Mouse (Mus musculus) hindbrain, embryonic 11.5 days (tissue): ENCODE results near the gene Pabpc1l. TPM values are rescaled to one million over a fixed set of nuclear protein-coding genes. Genes with fewer than 3 reads are reported as not detected.

Experiments used
- ATAC-seq: fragments of 200-750 bp; cut with Nextera tagmentation; 2 replicates; pipeline ENCODE4 v1.8.0; 2017; ENCODE audit warnings: mild to moderate bottlenecking, moderate TSS enrichment, moderate library complexity; ENCODE audit not compliant: low FRiP score
- DNase-seq: peaks from one replicate; pipeline ENCODE4 v3.0.0-alpha.2; 2015; ENCODE audit warnings: low spot score
- H3K27ac ChIP-seq: fragments of 300-500 bp; sonication (generic); 2 replicates; pipeline ENCODE4 v1.5.1; 2014; ENCODE audit warnings: mild to moderate bottlenecking, low read depth, low read length
- H3K27me3 ChIP-seq: fragments of 300-500 bp; sonication (generic); 2 replicates; pipeline ENCODE4 v1.6.1; 2014; ENCODE audit warnings: mild to moderate bottlenecking, low read length, moderate library complexity, mixed read lengths; ENCODE audit not compliant: control insufficient read depth, insufficient read depth
- H3K36me3 ChIP-seq: fragments of 300-500 bp; sonication (generic); 2 replicates; pipeline ENCODE4 v1.6.1; 2014; ENCODE audit warnings: mild to moderate bottlenecking, low read length, moderate library complexity, mixed read lengths; ENCODE audit not compliant: control insufficient read depth, insufficient read depth
- H3K4me1 ChIP-seq: fragments of 300-500 bp; sonication (generic); replicated peaks from 2 replicates; pipeline ENCODE4 v1.6.1; 2014; ENCODE audit warnings: low read length, mixed read lengths; ENCODE audit not compliant: control insufficient read depth, insufficient read depth
- H3K4me2 ChIP-seq: fragments of 300-500 bp; sonication (generic); replicated peaks from 2 replicates; pipeline ENCODE4 v1.6.1; 2014; ENCODE audit warnings: mild to moderate bottlenecking, low read depth, low read length
- H3K4me3 ChIP-seq: fragments of 300-500 bp; sonication (generic); 2 replicates; pipeline ENCODE4 v1.5.1; 2014; ENCODE audit warnings: low read depth, low read length
- H3K9ac ChIP-seq: fragments of 300-500 bp; sonication (generic); 2 replicates; pipeline ENCODE4 v1.6.1; 2014; ENCODE audit warnings: low read depth, low read length
- H3K9me3 ChIP-seq: fragments of 300-500 bp; sonication (generic); 2 replicates; pipeline ENCODE4 v1.6.1; 2016; ENCODE audit warnings: low read length; ENCODE audit not compliant: control insufficient read depth
- WGBS: fragments of 180-500 bp; shearing (Covaris S2); extraction: QIAGEN DNeasy Blood & Tissue Kit; methylation state at CpG from one replicate; pipeline ENCODE4 v1.1.7; 2014; 5-methylcytosine and 5-hydroxymethylcytosine counted together
- polyA plus RNA-seq: library from polyadenylated mRNA; unstranded; fragments of >200 nt; fragmentation: Nextera tagmentation; extraction: Ambion mirVana; gene quantifications from 2 replicates; pipeline ENCODE4 v1.2.1, GENCODE M21; 2014

The Pabpc1l gene
- polyA plus RNA-seq, 1 experiment from 2014 or later = 0.62 TPM

DNA sequence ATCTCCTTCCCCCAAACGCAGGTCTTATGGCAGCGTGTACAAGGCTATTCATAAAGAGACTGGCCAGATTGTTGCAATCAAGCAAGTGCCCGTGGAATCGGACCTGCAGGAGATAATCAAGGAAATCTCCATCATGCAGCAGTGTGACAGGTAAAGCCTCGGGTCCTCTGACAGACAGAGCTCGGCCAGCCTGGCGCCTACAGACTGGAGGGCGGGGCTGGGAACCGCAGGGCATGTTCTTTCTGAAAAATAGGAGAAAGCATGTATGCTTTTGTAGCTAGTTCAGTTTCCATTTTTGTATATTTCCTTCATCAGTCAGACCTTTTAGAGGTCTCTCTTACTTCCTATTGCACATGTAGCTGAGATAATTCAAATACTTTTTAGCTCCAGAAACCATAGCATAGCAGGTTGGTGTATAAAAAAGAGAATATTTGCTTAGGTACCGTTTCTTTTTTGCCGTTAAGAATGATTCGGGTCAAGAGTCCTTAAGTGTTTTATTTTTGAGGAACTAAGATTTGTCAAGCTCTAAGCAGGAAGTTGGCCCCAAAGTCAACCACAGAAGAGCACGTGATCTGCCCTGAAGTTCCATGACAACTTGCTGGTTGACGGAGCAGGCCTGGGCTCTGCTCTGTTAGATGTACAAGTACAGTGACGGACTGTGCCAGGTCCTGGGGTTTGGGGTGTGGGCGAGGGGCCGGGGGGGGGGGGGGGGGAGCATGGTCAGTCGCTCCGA lies 58.5 kb downstream of the Pabpc1l start:
- H3K4me1 ChIP-seq = no peaks in the 10 kb centered on the region
- DNase-seq (no peak), ATAC-seq (no peak)
- no peak overlapping the region for H3K27ac ChIP-seq
- no peak overlapping the region for H3K4me3 ChIP-seq
- WGBS = 92% methylated on average over 19 of the region's 19 CpGs
- H3K4me2 ChIP-seq = no peak overlapping the region
- peaks cover 5% of the 10 kb centered on the region; the same call in 1 of the 2 replicates for H3K36me3 ChIP-seq
- no peaks in the 10 kb centered on the region for H3K27me3 ChIP-seq
- H3K9me3 ChIP-seq = no peaks in the 10 kb centered on the region
- no peak overlapping the region for H3K9ac ChIP-seq

DNA sequence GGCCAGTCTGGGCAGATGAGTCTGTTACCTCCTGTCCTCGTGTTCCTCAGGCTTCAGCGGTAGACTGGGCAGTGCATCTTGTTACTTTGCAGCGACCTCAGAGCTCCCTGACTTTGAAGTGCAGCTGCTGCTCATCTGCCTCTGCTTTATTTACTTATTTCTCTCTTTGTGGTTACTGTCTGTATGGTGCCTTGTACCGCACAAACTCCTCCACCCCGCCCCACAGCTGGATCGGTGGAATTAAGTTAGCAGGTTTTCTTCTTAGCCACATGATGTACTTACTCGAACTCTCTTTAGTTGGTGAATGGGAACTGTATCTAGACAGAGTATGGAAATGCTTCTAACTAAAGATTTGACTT lies 59.1 kb downstream of the Pabpc1l start:
- no peak overlapping the region for H3K4me3 ChIP-seq
- DNase-seq (no peak), ATAC-seq (no peak)
- no peak overlapping the region for H3K27ac ChIP-seq
- H3K9me3 ChIP-seq = no peaks in the 10 kb centered on the region
- H3K36me3 ChIP-seq = peaks cover 5% of the 10 kb centered on the region; the same call in 1 of the 2 replicates
- no peak overlapping the region for H3K9ac ChIP-seq
- H3K27me3 ChIP-seq = no peaks in the 10 kb centered on the region
- H3K4me1 ChIP-seq = no peaks in the 10 kb centered on the region
- 95% methylated on average over 7 of the region's 7 CpGs for WGBS
- H3K4me2 ChIP-seq = no peak overlapping the region

DNA sequence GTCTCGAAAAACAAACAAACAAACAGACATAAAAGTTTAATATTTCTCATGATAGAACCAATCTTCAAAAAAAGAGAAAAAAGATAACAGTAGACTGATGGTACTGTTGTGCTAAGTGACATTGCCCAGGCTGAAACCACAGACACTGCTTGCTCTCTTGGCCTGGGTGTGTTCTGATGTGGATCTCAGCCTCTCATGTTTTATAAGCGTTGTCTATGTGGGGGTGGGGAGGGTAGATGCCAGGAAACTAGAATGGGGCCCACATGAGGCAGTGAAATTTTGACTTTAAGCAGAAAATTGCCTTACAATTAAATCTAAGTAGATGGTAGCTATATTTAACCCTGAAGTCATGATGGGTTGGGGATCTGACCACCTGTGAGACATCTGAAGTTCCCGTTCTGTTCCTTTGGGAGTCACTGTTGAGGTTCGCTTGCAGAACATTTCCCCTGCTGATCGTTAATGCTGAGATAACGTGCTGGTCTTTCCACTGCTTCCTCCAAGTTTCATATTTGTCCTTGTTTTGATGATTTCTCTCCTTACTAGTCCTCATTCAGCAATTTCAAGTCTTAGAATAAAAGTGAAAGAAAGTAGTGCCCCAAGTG lies 62.3 kb downstream of the Pabpc1l start:
- H3K36me3 ChIP-seq = 0 out of 2 replicates have a peak, but pooled peaks cover 2% of the 10 kb centered on the region
- no peak overlapping the region for H3K9ac ChIP-seq
- H3K27me3 ChIP-seq = no peaks in the 10 kb centered on the region
- ATAC-seq = no peak
- H3K27ac ChIP-seq = no peak overlapping the region
- H3K4me2 ChIP-seq = no peak overlapping the region
- H3K9me3 ChIP-seq = no peaks in the 10 kb centered on the region
- H3K4me1 ChIP-seq = no peaks in the 10 kb centered on the region
- H3K4me3 ChIP-seq = no peak overlapping the region
- DNase-seq = no peak
- 90% methylated on average over 6 of the region's 6 CpGs for WGBS

DNA sequence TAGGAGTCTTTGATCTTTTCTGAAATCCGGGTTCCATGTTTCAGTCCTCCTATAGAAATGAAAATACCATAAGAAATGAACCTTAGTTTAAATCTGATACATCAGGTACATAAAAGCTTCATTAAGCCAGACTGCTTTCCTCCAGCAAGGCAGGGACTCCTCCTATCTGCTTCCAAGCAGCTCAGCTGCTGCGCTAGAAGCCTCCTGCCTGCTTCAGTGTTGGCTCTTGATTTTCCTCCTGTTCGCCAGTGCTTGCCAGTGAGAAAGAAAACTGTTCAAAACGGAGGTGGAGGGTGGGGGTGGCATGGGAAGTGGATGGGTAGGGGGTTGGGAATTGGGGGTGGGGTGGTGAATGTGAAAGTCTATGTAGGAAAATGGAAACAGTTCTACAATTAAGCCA lies 64.3 kb downstream of the Pabpc1l start:
- no peak overlapping the region for H3K9ac ChIP-seq
- H3K36me3 ChIP-seq = no peaks in the 10 kb centered on the region
- H3K27me3 ChIP-seq = no peaks in the 10 kb centered on the region
- no peaks in the 10 kb centered on the region for H3K9me3 ChIP-seq
- no peak overlapping the region for H3K27ac ChIP-seq
- H3K4me1 ChIP-seq = no peaks in the 10 kb centered on the region
- H3K4me3 ChIP-seq = no peak overlapping the region
- no peak for ATAC-seq
- no peak for DNase-seq
- no peak overlapping the region for H3K4me2 ChIP-seq
- WGBS = 91% methylated on average over 4 of the region's 4 CpGs

DNA sequence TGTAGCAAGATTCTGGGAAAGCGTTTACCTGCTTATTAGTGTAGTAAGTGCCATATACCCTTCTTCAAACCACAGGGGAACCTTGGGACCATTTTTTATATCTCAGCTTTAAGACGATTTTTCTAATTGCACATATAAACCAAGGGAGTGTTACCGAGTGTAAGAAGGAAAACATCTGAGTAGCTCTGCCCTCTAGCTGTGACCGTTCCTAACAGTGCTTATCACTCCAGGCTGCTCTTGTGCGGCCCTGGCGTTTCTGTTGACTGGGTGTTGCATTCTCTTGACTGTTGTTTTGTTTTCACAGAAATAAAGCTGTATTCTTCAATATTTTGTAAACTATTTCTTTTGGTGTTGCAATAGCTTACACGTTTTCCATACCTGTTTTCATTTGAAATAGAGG lies 68.9 kb downstream of the Pabpc1l start:
- Histone ChIP-seq H3K36me3 (0 out of 2 replicates have a peak, but pooled peaks cover 5% of the 10 kb centered on the region), H3K27ac (no peak overlapping the region), H3K9ac (no peak overlapping the region), H3K9me3 (no peaks in the 10 kb centered on the region), H3K4me3 (no peak overlapping the region), H3K4me2 (no peak overlapping the region), H3K27me3 (no peaks in the 10 kb centered on the region), H3K4me1 (no peaks in the 10 kb centered on the region)
- no peak for ATAC-seq
- WGBS = 84% methylated on average over 7 of the region's 7 CpGs
- no peak for DNase-seq

DNA sequence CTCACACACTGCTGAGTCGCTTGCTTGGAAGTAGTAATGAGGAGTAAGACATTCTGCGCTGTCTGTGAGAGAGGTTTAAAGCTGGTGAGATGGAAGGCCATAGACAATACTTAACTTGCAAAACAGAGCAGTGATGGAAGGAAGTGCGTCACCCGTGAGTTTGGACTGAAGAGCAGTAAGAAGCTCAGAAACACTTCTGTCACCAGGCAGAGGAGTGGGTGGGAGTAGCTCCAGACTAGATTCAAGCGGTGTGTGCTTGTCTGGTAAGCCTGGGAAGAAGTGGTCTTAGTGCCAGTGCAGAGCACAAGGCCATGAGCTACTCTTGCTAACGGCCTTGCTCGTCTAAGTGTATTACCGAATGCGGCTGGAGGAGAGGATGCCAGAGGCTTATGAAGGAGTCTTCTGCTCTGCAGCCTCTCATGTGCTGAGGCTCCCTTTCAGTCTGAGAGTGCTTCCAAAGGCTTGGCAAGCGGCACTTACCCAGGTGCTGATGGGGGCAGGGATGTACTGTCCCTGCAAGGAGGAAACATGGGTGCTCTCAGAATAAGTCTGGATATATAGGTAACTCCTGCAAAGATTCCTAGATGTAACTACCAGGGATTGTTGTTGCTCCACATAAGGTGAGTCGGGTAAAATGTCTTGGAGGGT lies 73.5 kb downstream of the Pabpc1l start:
- Histone ChIP-seq H3K4me3 (no peak overlapping the region), H3K27ac (no peak overlapping the region), H3K36me3 (0 out of 2 replicates have a peak, but pooled peaks cover 5% of the 10 kb centered on the region), H3K9me3 (no peaks in the 10 kb centered on the region), H3K4me2 (no peak overlapping the region), H3K27me3 (no peaks in the 10 kb centered on the region), H3K9ac (no peak overlapping the region), H3K4me1 (no peaks in the 10 kb centered on the region)
- DNase-seq = no peak
- no peak for ATAC-seq
- WGBS = 93% methylated on average over 11 of the region's 11 CpGs

Other genes with a start within 250 kb of the Pabpc1l start
- gene Ccn5, start 204.6 kb upstream of the Pabpc1l start, polyA plus RNA-seq = 0.17 and 0.19 TPM in 2 replicates
- not detected in 2 replicates for gene Kcnk15, start 171.8 kb upstream of the Pabpc1l start, polyA plus RNA-seq
- 0.68 and 0.71 TPM in 2 replicates for gene Rims4, start 106.8 kb upstream of the Pabpc1l start, polyA plus RNA-seq
- gene Ywhab, start 30.5 kb upstream of the Pabpc1l start, polyA plus RNA-seq = 327 and 328 TPM in 2 replicates
- gene Stk4, start 44.9 kb downstream of the Pabpc1l start, polyA plus RNA-seq = 32.7 and 41.1 TPM in 2 replicates
- 50.0 and 54.6 TPM in 2 replicates for gene Tomm34, start 45.7 kb downstream of the Pabpc1l start, polyA plus RNA-seq
- gene Kcns1, start 145.7 kb downstream of the Pabpc1l start, polyA plus RNA-seq = 0.28 TPM in 1 of 2 replicates, not detected in the other
- gene Wfdc5, start 157.3 kb downstream of the Pabpc1l start, polyA plus RNA-seq = not detected in 2 replicates
- not detected in 2 replicates for gene Wfdc12, start 165.2 kb downstream of the Pabpc1l start, polyA plus RNA-seq
- not detected in 2 replicates for gene Wfdc15a, start 174.7 kb downstream of the Pabpc1l start, polyA plus RNA-seq
- not detected in 2 replicates for gene Wfdc15b, start 196.2 kb downstream of the Pabpc1l start, polyA plus RNA-seq
- gene Svs2, start 213.0 kb downstream of the Pabpc1l start, polyA plus RNA-seq = not detected in 2 replicates
- not detected in 2 replicates for gene Svs3b, start 231.2 kb downstream of the Pabpc1l start, polyA plus RNA-seq